Mouse (Mus musculus) C2C12 (cell line): ENCODE measurements around the gene C87414. TPM values are rescaled to one million over a fixed set of nuclear protein-coding genes. Genes with fewer than 3 reads are reported as not detected.
"Not testable (repeated sequence)": the region's sequence is repeated elsewhere in the genome, so short reads cannot be mapped to it uniquely, and the experiment has no call there.

Experiments
- H3K27me3 ChIP-seq: one replicate; pipeline ENCODE4 v1.6.1; 2011; ENCODE audit not compliant: control insufficient read depth, insufficient read depth, insufficient read length
- H3K36me3 ChIP-seq: one replicate; pipeline ENCODE4 v1.6.1; 2011; ENCODE audit not compliant: control insufficient read depth, insufficient read depth
- H3K4me3 ChIP-seq: one replicate; pipeline ENCODE4 v1.5.1; 2011; ENCODE audit warnings: mild to moderate bottlenecking, control low read depth; ENCODE audit not compliant: poor library complexity, insufficient read depth, severe bottlenecking
- H3K79me2 ChIP-seq: one replicate; pipeline ENCODE4 v1.6.1; 2011; ENCODE audit not compliant: control insufficient read depth, insufficient read depth
- H3K79me3 ChIP-seq: one replicate; pipeline ENCODE4 v1.6.1; 2011; ENCODE audit warnings: low read depth, control low read depth
- H3ac ChIP-seq: one replicate; pipeline ENCODE3; 2011; ENCODE audit warnings: low read depth; ENCODE audit not compliant: control insufficient read depth, insufficient read length
- long read RNA-seq, 2 experiments: library from polyadenylated mRNA; unstranded; transcript quantifications; one replicate each; pipeline ENCODE4 v2.0.0; 2019 to 2020
- polyA plus RNA-seq: library from polyadenylated mRNA; unstranded; fragments of >200 nt; fragmentation: generic; extraction: Trizol; gene quantifications from one replicate; pipeline ENCODE4 v1.2.1, GENCODE M21; 2012; ENCODE audit warnings: missing spikeins

Gene C87414
- polyA plus RNA-seq: not detected
- long read RNA-seq, experiment 1: 0 reads
- long read RNA-seq, experiment 2: 0 reads

- H3ac ChIP-seq, H3K27me3 ChIP-seq, H3K79me3 ChIP-seq, H3K4me3 ChIP-seq, H3K79me2 ChIP-seq, H3K36me3 ChIP-seq: not testable (repeated sequence)
Observed at GRCm38 (mm10) chr5:93671451-93671850, at the start of gene C87414. Gene C87414 (minus strand): TSS chr5:93671551.

DNA sequence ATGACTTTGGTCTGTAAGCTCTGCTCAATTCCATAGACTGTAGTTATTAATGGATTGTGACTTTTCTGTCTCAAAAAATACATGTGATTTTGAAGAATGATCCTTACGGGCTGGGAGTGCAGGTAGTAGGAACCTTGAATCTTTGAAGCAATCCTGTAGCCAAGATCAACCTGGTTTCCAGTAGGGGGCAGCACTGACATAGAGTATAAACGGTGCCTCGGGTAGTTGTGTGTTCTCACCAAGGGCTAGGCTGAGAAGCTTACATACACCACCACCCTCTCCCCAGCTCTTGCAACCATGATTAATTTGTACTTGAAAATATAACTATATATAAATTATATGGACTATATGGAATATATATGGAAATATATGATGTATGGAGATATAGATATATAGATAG lies 13.3 kb upstream of the C87414 start:
- not testable (repeated sequence) for H3ac ChIP-seq, H3K79me3 ChIP-seq, H3K79me2 ChIP-seq, H3K4me3 ChIP-seq, H3K27me3 ChIP-seq, H3K36me3 ChIP-seq

Other genes starting within 250 kb of the C87414 start
- gene Gm16427, start 131.4 kb downstream of the C87414 start, polyA plus RNA-seq: not detected
- gene Gm7792, start 172.2 kb upstream of the C87414 start, polyA plus RNA-seq: not detected